Mouse (Mus musculus): ENCODE measurements around the gene Gpr61. TPM values are rescaled to one million over a fixed set of nuclear protein-coding genes. Genes with fewer than 3 reads are reported as not detected.
A peak's percentile ranks its signal among the peaks of the same experiment; 100 is the strongest.

Gene Gpr61
- not detected in 2 replicates for polyA plus RNA-seq (2012; rRNA removed)

GRCm38 (mm10) chr3:108154656-108155055, at the start of gene Gpr61:
Gpr61 (minus strand) TSS chr3:108154882.
- no peaks in the 10 kb centered on the region for H3K36me3 ChIP-seq (ENCODE audit: control insufficient read depth, insufficient read depth, low read length)
- no peaks in the 10 kb centered on the region for H3K4me1 ChIP-seq (ENCODE audit: control insufficient read depth, insufficient read depth, low read length)
- 45% methylated on average over 4 of the region's 4 CpGs for WGBS
- H3K27me3 ChIP-seq (replicated peaks; ENCODE audit: control insufficient read depth, insufficient read depth, low read length), result no peaks in the 10 kb centered on the region
- no peak within 1 kb of the TSS for H3K27ac ChIP-seq (ENCODE audit: insufficient read depth, low read depth, low read length)
- TF ChIP-seq CTCF (conservative IDR thresholded peaks at IDR 0.05; ENCODE audit: insufficient read depth, insufficient read length, low read depth, low read length), result no peak
- no peak for TF ChIP-seq POLR2A (IDR thresholded peaks at IDR 0.05; ENCODE audit: low read depth, low read length)
- DNase-seq, result no peak
- H3K4me3 ChIP-seq (ENCODE audit: insufficient read depth, low read depth, low read length), result no peak within 1 kb of the TSS

GRCm38 (mm10) chr3:108204470-108204869, 49.8 kb upstream of the Gpr61 start:
- Histone ChIP-seq H3K4me3 (ENCODE audit: insufficient read depth, low read depth, low read length) (no peak overlapping the region), H3K27me3 (replicated peaks; ENCODE audit: control insufficient read depth, insufficient read depth, low read length) (no peaks in the 10 kb centered on the region), H3K4me1 (ENCODE audit: control insufficient read depth, insufficient read depth, low read length) (0 out of 2 replicates have a peak, but pooled peaks cover 2% of the 10 kb centered on the region), H3K36me3 (ENCODE audit: control insufficient read depth, insufficient read depth, low read length) (no peaks in the 10 kb centered on the region), H3K27ac (ENCODE audit: insufficient read depth, low read depth, low read length) (no peak overlapping the region)
- TF ChIP-seq POLR2A (IDR thresholded peaks at IDR 0.05; ENCODE audit: low read depth, low read length), result no peak
- no peak for TF ChIP-seq CTCF (conservative IDR thresholded peaks at IDR 0.05; ENCODE audit: insufficient read depth, insufficient read length, low read depth, low read length)
- WGBS, result 82% methylated on average over 11 of the region's 11 CpGs
- DNase-seq, result no peak

- peak; percentile 84 for DNase-seq
- Histone ChIP-seq H3K27ac (ENCODE audit: insufficient read depth, low read depth, low read length) (no peak overlapping the region), H3K27me3 (replicated peaks; ENCODE audit: control insufficient read depth, insufficient read depth, low read length) (no peaks in the 10 kb centered on the region), H3K4me3 (ENCODE audit: insufficient read depth, low read depth, low read length) (no peak overlapping the region), H3K36me3 (ENCODE audit: control insufficient read depth, insufficient read depth, low read length) (no peaks in the 10 kb centered on the region), H3K4me1 (ENCODE audit: control insufficient read depth, insufficient read depth, low read length) (no peaks in the 10 kb centered on the region)
- 82% methylated on average over 11 of the region's 11 CpGs for WGBS
- TF ChIP-seq CTCF (conservative IDR thresholded peaks at IDR 0.05; ENCODE audit: insufficient read depth, insufficient read length, low read depth, low read length) (peak; percentile 85), POLR2A (IDR thresholded peaks at IDR 0.05; ENCODE audit: low read depth, low read length) (no peak)
Observed at GRCm38 (mm10) chr3:108203621-108204325, 49.1 kb upstream of the Gpr61 start.

GRCm38 (mm10) chr3:108203212-108203611, 48.5 kb upstream of the Gpr61 start:
- H3K27ac ChIP-seq (ENCODE audit: insufficient read depth, low read depth, low read length), result no peak overlapping the region
- no peak for DNase-seq
- no peak for TF ChIP-seq CTCF (conservative IDR thresholded peaks at IDR 0.05; ENCODE audit: insufficient read depth, insufficient read length, low read depth, low read length)
- no peak for TF ChIP-seq POLR2A (IDR thresholded peaks at IDR 0.05; ENCODE audit: low read depth, low read length)
- no peaks in the 10 kb centered on the region for H3K4me1 ChIP-seq (ENCODE audit: control insufficient read depth, insufficient read depth, low read length)
- H3K27me3 ChIP-seq (replicated peaks; ENCODE audit: control insufficient read depth, insufficient read depth, low read length), result no peaks in the 10 kb centered on the region
- no peaks in the 10 kb centered on the region for H3K36me3 ChIP-seq (ENCODE audit: control insufficient read depth, insufficient read depth, low read length)
- H3K4me3 ChIP-seq (ENCODE audit: insufficient read depth, low read depth, low read length), result no peak overlapping the region
- WGBS, result 94% methylated on average over 13 of the region's 13 CpGs

GRCm38 (mm10) chr3:108202506-108202905, 47.8 kb upstream of the Gpr61 start:
- H3K4me3 ChIP-seq (ENCODE audit: insufficient read depth, low read depth, low read length), result no peak overlapping the region
- no peaks in the 10 kb centered on the region for H3K36me3 ChIP-seq (ENCODE audit: control insufficient read depth, insufficient read depth, low read length)
- no peaks in the 10 kb centered on the region for H3K27me3 ChIP-seq (replicated peaks; ENCODE audit: control insufficient read depth, insufficient read depth, low read length)
- H3K27ac ChIP-seq (ENCODE audit: insufficient read depth, low read depth, low read length), result no peak overlapping the region
- H3K4me1 ChIP-seq (ENCODE audit: control insufficient read depth, insufficient read depth, low read length), result no peaks in the 10 kb centered on the region
- TF ChIP-seq POLR2A (IDR thresholded peaks at IDR 0.05; ENCODE audit: low read depth, low read length) (no peak), CTCF (conservative IDR thresholded peaks at IDR 0.05; ENCODE audit: insufficient read depth, insufficient read length, low read depth, low read length) (no peak)
- DNase-seq, result no peak

- DNase-seq, result peak; percentile 97
- peak; percentile 55 for TF ChIP-seq POLR2A (IDR thresholded peaks at IDR 0.05; ENCODE audit: low read depth, low read length)
- TF ChIP-seq CTCF (conservative IDR thresholded peaks at IDR 0.05; ENCODE audit: insufficient read depth, insufficient read length, low read depth, low read length), result peak; percentile 53
- WGBS, result 3% methylated on average over 44 of the region's 44 CpGs
- Histone ChIP-seq H3K4me3 (ENCODE audit: insufficient read depth, low read depth, low read length) (peak within 1 kb of the TSS; percentile 80), H3K27ac (ENCODE audit: insufficient read depth, low read depth, low read length) (peak within 1 kb of the TSS; percentile 71), H3K36me3 (ENCODE audit: control insufficient read depth, insufficient read depth, low read length) (no peaks in the 10 kb centered on the region), H3K4me1 (ENCODE audit: control insufficient read depth, insufficient read depth, low read length) (peaks cover 7% of the 10 kb centered on the region; the same call in 1 of the 2 replicates), H3K27me3 (replicated peaks; ENCODE audit: control insufficient read depth, insufficient read depth, low read length) (no peaks in the 10 kb centered on the region)
Observed at GRCm38 (mm10) chr3:108200329-108201323, 45.9 kb upstream of the Gpr61 start, which contains the start of gene Cyb561d1. Cyb561d1 (minus strand) TSS chr3:108201212.

Data from kidney, adult 2 months (tissue).